ENCODE assay signal across 14 mouse cellular contexts in the genomic region with DNA sequence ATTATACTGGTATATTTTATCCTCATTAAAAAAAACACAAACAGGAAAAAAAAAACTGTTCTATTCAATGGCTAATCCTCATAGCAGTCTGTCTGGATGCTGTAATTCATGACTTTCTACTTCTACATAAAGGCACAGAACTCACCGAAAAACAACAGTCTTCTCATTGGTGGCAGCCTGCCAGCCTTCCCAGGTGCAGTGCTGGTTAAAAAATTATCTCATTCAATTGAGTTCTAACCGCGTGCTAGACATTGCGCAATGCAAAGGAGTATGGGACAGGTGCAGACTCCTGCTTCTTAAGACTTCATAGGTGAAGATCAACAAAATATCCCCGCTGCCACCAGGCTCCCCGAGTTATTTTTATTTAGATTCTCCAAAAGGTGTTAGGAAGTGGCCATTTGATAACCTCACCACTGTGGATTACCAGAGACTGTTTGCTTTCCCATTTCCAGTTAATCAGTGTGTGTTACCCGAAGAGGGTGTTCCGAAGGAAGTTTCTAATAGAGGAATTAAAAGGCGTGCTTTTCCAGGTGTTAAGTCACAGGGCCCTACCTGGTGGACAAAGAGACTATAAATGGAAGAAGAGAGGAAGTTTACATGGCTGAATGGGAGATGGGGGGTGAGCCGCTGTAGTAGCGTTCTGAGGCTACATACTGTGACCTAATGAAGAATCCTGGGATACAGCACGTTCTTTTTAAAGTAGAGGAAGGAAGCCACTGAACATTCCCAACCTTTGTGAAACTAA. TPM values are rescaled to one million over a fixed set of nuclear protein-coding genes. Genes with fewer than 3 reads are reported as not detected.
DNase-seq lines count a peak whose midpoint lies in the region; ATAC-seq and TF ChIP-seq lines count a peak whose summit lies in the region.
"Had no signal": no experiment of that assay in that cellular context is flagged by ENCODE, and none has a peak within 500 bp of the region (broad histone marks: within the 10 kb centered on the region; RNA-seq: fewer than 3 reads in every experiment).

No protein-coding gene starts in this region.

- no peak overlapping the region for H3K9ac ChIP-seq in liver, adult 2 months (ENCODE audit: low read depth, low read length)
- no peak overlapping the region for H3K9ac ChIP-seq in liver, embryonic 11.5 days (ENCODE audit: low read depth, low read length)
- H3K9ac ChIP-seq: forebrain, embryonic 13.5 days; heart, embryonic 12.5 days had no signal

- no peak overlapping the region for H3K4me3 ChIP-seq in liver, adult 2 months (ENCODE audit: insufficient read depth, low read depth, low read length)
- H3K4me3 ChIP-seq in liver, embryonic 11.5 days (ENCODE audit: low read depth, low read length), result no peak overlapping the region
- H3K4me3 ChIP-seq in gastrocnemius, adult 2 months, result no peak overlapping the region
- H3K4me3 ChIP-seq: forebrain, embryonic 13.5 days; heart, embryonic 12.5 days had no signal

- H3K4me1 ChIP-seq in liver, adult 2 months (ENCODE audit: control insufficient read depth, insufficient read depth, low read length), result peaks cover 1% of the 10 kb centered on the region; the same call in 1 of the 2 replicates
- H3K4me1 ChIP-seq in liver, embryonic 11.5 days (replicated peaks; ENCODE audit: control insufficient read depth, insufficient read depth, low read length), result no peaks in the 10 kb centered on the region
- H3K4me1 ChIP-seq: heart, embryonic 12.5 days had no signal

- H3K9me3 ChIP-seq in liver, embryonic 11.5 days (ENCODE audit: control insufficient read depth, low read length), result no peaks in the 10 kb centered on the region
- H3K9me3 ChIP-seq: forebrain, embryonic 13.5 days; heart, embryonic 12.5 days had no signal

- no peaks in the 10 kb centered on the region for H3K79me2 ChIP-seq in liver, adult 2 months (ENCODE audit: control insufficient read depth, insufficient read depth, low read length)

- no peak for TF ChIP-seq CTCF in liver, adult 2 months (IDR thresholded peaks at IDR 0.05; ENCODE audit: low read depth, low read length)
- TF ChIP-seq CTCF in gastrocnemius, adult 2 months (IDR thresholded peaks at IDR 0.05), result no peak

- DNase-seq in liver, adult 2 months (ENCODE audit: extremely low read depth, low read depth, low spot score), result peak; percentile 61
- no peak for DNase-seq in liver, embryonic 11.5 days (ENCODE audit: low spot score)
- DNase-seq in cerebellum, postnatal 10 days, result peak; percentile 71 to 74
- DNase-seq in kidney, postnatal 4 days, result peak; percentile 45 to 54
- no peak for DNase-seq in thymus, postnatal 14 days
- no peak for DNase-seq in gastrocnemius, adult 2 months
- DNase-seq in spleen, adult 12 weeks (ENCODE audit: low spot score), result no peak

- H3K27me3 ChIP-seq in liver, adult 2 months (ENCODE audit: control insufficient read depth, insufficient read depth, low read length), result no peaks in the 10 kb centered on the region
- H3K27me3 ChIP-seq in liver, embryonic 11.5 days (replicated peaks; ENCODE audit: control insufficient read depth, insufficient read depth, low read length), result no peaks in the 10 kb centered on the region
- H3K27me3 ChIP-seq: heart, embryonic 12.5 days had no signal

- no peak overlapping the region for H3K4me2 ChIP-seq in liver, embryonic 11.5 days
- H3K4me2 ChIP-seq: forebrain, embryonic 13.5 days; heart, embryonic 12.5 days had no signal

- TF ChIP-seq POLR2A in liver, adult 2 months (IDR thresholded peaks at IDR 0.05; ENCODE audit: extremely low read depth, insufficient read depth, low read length), result no peak

- no peaks in the 10 kb centered on the region for H3K36me3 ChIP-seq in liver, adult 2 months (ENCODE audit: control insufficient read depth, insufficient read depth, low read length)
- H3K36me3 ChIP-seq in liver, embryonic 11.5 days (ENCODE audit: control insufficient read depth, insufficient read depth, low read length), result no peaks in the 10 kb centered on the region
- H3K36me3 ChIP-seq: heart, embryonic 12.5 days had no signal

- intact Hi-C loops in gastrocnemius, adult 2 months (cut with DNase I), result no loop called here

- 38% methylated on average over 12 of the region's 12 CpGs for WGBS in liver, adult 2 months
- 64% methylated on average over 12 of the region's 12 CpGs for WGBS in liver, embryonic 11.5 days

- H3K27ac ChIP-seq in liver, adult 2 months (replicated peaks; ENCODE audit: insufficient read depth, low read depth, low read length), result no peak overlapping the region
- no peak overlapping the region for H3K27ac ChIP-seq in liver, embryonic 11.5 days (ENCODE audit: low read depth, low read length)
- no peak overlapping the region for H3K27ac ChIP-seq in gastrocnemius, adult 2 months
- H3K27ac ChIP-seq: forebrain, embryonic 13.5 days had no signal

- ATAC-seq in liver, embryonic 11.5 days (replicated peaks; ENCODE audit: low FRiP score), result no peak
- ATAC-seq: forebrain, embryonic 13.5 days had no signal

RNA-seq across cellular contexts. Expression of a gene that starts 8.5 kb away (rescaled TPM):
- total RNA-seq in liver, adult 2 months (2014; rRNA removed), result not detected in 2 replicates
- polyA plus RNA-seq in liver, adult 2 months (2012; rRNA removed), result not detected in 2 replicates
- polyA plus RNA-seq in liver, embryonic 11.5 days (2014; fragmentation: Nextera tagmentation; extraction: Ambion mirVana), result not detected in 2 replicates
- not detected for total RNA-seq in gastrocnemius, adult 2 months (2021)
- total RNA-seq: common myeloid progenitor, adult 5-6 weeks; megakaryocyte, adult 5-6 weeks had no signal
- polyA plus RNA-seq: heart, embryonic 12.5 days; intestine, embryonic 14.5 days; neural tube, embryonic 11.5 days; testis, adult 2 months had no signal

RNA-seq across cellular contexts. Expression of a gene that starts 26.3 kb away (rescaled TPM):
- 3.2 and 3.6 TPM in 2 replicates for total RNA-seq in liver, adult 2 months (2014; rRNA removed)
- 3.4 and 5.2 TPM in 2 replicates for polyA plus RNA-seq in liver, adult 2 months (2012; rRNA removed)
- polyA plus RNA-seq in liver, embryonic 11.5 days (2014; fragmentation: Nextera tagmentation; extraction: Ambion mirVana), result 4.8 and 5.4 TPM in 2 replicates
- not detected for total RNA-seq in gastrocnemius, adult 2 months (2021)

Comparison
In these comparisons a context has a peak if more than half of its experiments do, and no peak if none do; other contexts are left out.
1. DNase-seq: peak in liver, adult 2 months (single experiment), cerebellum, postnatal 10 days (2 of 2) and kidney, postnatal 4 days (2 of 2); none in liver, embryonic 11.5 days (single experiment), thymus, postnatal 14 days (single experiment), gastrocnemius, adult 2 months (single experiment) and spleen, adult 12 weeks (single experiment).